Mouse (Mus musculus) small intestine, adult 10 weeks (tissue): ENCODE results near the gene Fxyd3. TPM values are rescaled to one million over a fixed set of nuclear protein-coding genes. Genes with fewer than 3 reads are reported as not detected.

Experiments used
- polyA plus RNA-seq: library from polyadenylated mRNA; stranded (reverse); fragments of 350-450 nt; fragmentation: Illumina TruSeq; extraction: RNeasy Lipid Tissue Mini Kit (QIAGEN cat#74804); gene quantifications from one replicate; pipeline ENCODE4 v1.2.3, GENCODE M21; 2014; ENCODE audit warnings: low replicate concordance

Gene Fxyd3
- 7.4 TPM for polyA plus RNA-seq

GRCm38 (mm10) chr7:31076492-31076891 is at the start of gene Fxyd3:
Gene Fxyd3, minus strand, starts transcription at chr7:31076704.

GRCm38 (mm10) chr7:31115182-31115581 is 38.7 kb upstream of the Fxyd3 start, which contains the start of gene Hpn:
Gene Hpn, minus strand, starts transcription at chr7:31115290.

GRCm38 (mm10) chr7:31059108-31059507 is 17.4 kb downstream of the Fxyd3 start, which contains the start of gene Lgi4:
Gene Lgi4, plus strand, starts transcription at chr7:31059342.

GRCm38 (mm10) chr7:31057071-31057470 is 19.4 kb downstream of the Fxyd3 start, which contains the start of gene Fxyd1:
Gene Fxyd1, minus strand, starts transcription at chr7:31057199.

GRCm38 (mm10) chr7:31051321-31052021 is 25.0 kb downstream of the Fxyd3 start, which contains the start of gene Fxyd7:
Gene Fxyd7, minus strand, starts transcription at chr7:31051467.

GRCm38 (mm10) chr7:31042431-31042910 is 34.0 kb downstream of the Fxyd3 start, which contains the start of gene Fxyd5:
Gene Fxyd5, minus strand, starts transcription at chr7:31042481.

Other genes starting within 250 kb of the Fxyd3 start
- gene Ffar3, start 220.5 kb downstream of the Fxyd3 start, polyA plus RNA-seq: not detected
- 0.85 TPM for gene Ffar1, start 215.1 kb downstream of the Fxyd3 start, polyA plus RNA-seq
- gene Cd22, start 196.4 kb downstream of the Fxyd3 start, polyA plus RNA-seq: 3.0 TPM
- gene Mag, start 161.8 kb downstream of the Fxyd3 start, polyA plus RNA-seq: not detected
- gene Hamp2, start 152.0 kb downstream of the Fxyd3 start, polyA plus RNA-seq: 2.0 TPM
- not detected for gene Hamp, start 132.7 kb downstream of the Fxyd3 start, polyA plus RNA-seq
- 52.9 TPM for gene Usf2, start 119.9 kb downstream of the Fxyd3 start, polyA plus RNA-seq
- 4.8 TPM for gene Lsr, start 103.2 kb downstream of the Fxyd3 start, polyA plus RNA-seq
- gene Fam187b, start 102.9 kb downstream of the Fxyd3 start, polyA plus RNA-seq: 4.1 TPM
- 0.93 TPM for gene Fxyd5, start 34.2 kb downstream of the Fxyd3 start, polyA plus RNA-seq
- not detected for gene Fxyd7, start 25.2 kb downstream of the Fxyd3 start, polyA plus RNA-seq
- gene Fxyd1, start 19.5 kb downstream of the Fxyd3 start, polyA plus RNA-seq: 1.4 TPM
- gene Lgi4, start 17.4 kb downstream of the Fxyd3 start, polyA plus RNA-seq: 0.11 TPM
- not detected for gene Hpn, start 38.6 kb upstream of the Fxyd3 start, polyA plus RNA-seq
- gene Scn1b, start 50.3 kb upstream of the Fxyd3 start, polyA plus RNA-seq: not detected
- gene Gramd1a, start 79.2 kb upstream of the Fxyd3 start, polyA plus RNA-seq: 3.9 TPM
- not detected for gene Scgb2b2, start 213.8 kb upstream of the Fxyd3 start, polyA plus RNA-seq
- gene Scgb1b2, start 215.1 kb upstream of the Fxyd3 start, polyA plus RNA-seq: not detected